Mouse (Mus musculus): ENCODE results near the gene Gpr37l1.

DNA sequence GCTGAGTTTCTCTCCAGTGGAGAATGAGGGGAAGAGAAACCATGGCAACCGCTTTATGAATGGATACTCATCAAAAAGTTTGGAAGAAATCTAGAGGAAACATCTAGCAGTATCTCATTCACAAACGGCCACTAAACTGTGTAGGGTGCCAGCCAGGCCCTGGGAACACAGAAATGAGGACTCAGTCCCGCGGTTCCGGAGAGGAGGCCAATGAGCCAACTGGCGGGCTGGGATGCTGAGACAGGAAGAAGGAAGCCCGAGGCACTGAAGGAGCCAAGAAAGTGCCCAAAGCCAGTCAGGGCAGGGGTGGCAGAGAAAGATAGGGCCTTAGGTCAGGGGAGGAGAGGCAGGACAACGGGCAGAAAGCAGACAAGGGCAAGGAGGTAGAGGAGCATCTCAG lies 18.9 kb upstream of the Gpr37l1 start:
- TF ChIP-seq CTCF (IDR thresholded peaks at IDR 0.05) (no peak), EP300 (IDR thresholded peaks at IDR 0.05; ENCODE audit: insufficient read depth, low read depth, low read length) (no peak)

Measured in heart, adult 2 months (tissue).